Mouse (Mus musculus) thymus, adult 2 months (tissue): Measurements from ENCODE around the gene Kbtbd7. TPM values are rescaled to one million over a fixed set of nuclear protein-coding genes. Genes with fewer than 3 reads are reported as not detected.

Source experiments
- DNase-seq: peaks from one replicate; pipeline ENCODE4 v3.0.0; 2021
- H3K27ac ChIP-seq: fragments of 200-500 bp; 2 replicates; pipeline ENCODE4 v1.5.1; 2012; ENCODE audit warnings: low read length, control low read depth; ENCODE audit not compliant: control insufficient read depth, insufficient read depth
- H3K27me3 ChIP-seq: fragments of 200-500 bp; 2 replicates; pipeline ENCODE4 v1.6.1; 2012; ENCODE audit warnings: mild to moderate bottlenecking, low read length, moderate library complexity, mixed read lengths; ENCODE audit not compliant: control insufficient read depth, insufficient read depth
- H3K36me3 ChIP-seq: fragments of 200-500 bp; 2 replicates; pipeline ENCODE4 v1.6.1; 2012; ENCODE audit warnings: mild to moderate bottlenecking, low read length, moderate library complexity; ENCODE audit not compliant: control insufficient read depth, insufficient read depth
- H3K4me1 ChIP-seq: fragments of 200-500 bp; replicated peaks from 2 replicates; pipeline ENCODE4 v1.6.1; 2012; ENCODE audit warnings: low read length; ENCODE audit not compliant: control insufficient read depth, insufficient read depth
- H3K4me3 ChIP-seq: fragments of 200-500 bp; 2 replicates; pipeline ENCODE4 v1.5.1; 2012; ENCODE audit warnings: mild to moderate bottlenecking, low read length, control low read depth, moderate library complexity; ENCODE audit not compliant: control insufficient read depth, insufficient read depth
- CTCF ChIP-seq: fragments of 200-500 bp; IDR thresholded peaks from 2 replicates; pipeline ENCODE4 v1.5.1; 2012; ENCODE audit warnings: mild to moderate bottlenecking, control low read depth, low read length, moderate library complexity, borderline replicate concordance; ENCODE audit not compliant: control insufficient read depth, poor library complexity, insufficient read depth; ENCODE audit errors: extremely low read depth
- POLR2A ChIP-seq: fragments of 200-500 bp; IDR thresholded peaks from 2 replicates; pipeline ENCODE4 v1.6.1; 2012; ENCODE audit warnings: mild to moderate bottlenecking, low read length, control low read depth, moderate library complexity; ENCODE audit not compliant: control insufficient read depth, poor library complexity, insufficient read depth; ENCODE audit errors: extremely low read depth
- WGBS: fragments of 180-500 bp; shearing (Covaris S2); methylation state at CpG from one replicate; pipeline ENCODE4 v1.1.7; 2018; 5-methylcytosine and 5-hydroxymethylcytosine counted together
- polyA plus RNA-seq: library from polyadenylated mRNA; depleted of rRNA; stranded (reverse); fragments of >200 nt; gene quantifications from 2 replicates; pipeline ENCODE4 v1.2.3, GENCODE M21; 2012; rRNA removed

The Kbtbd7 gene
- polyA plus RNA-seq, 1 experiment: 8.9 TPM

DNA sequence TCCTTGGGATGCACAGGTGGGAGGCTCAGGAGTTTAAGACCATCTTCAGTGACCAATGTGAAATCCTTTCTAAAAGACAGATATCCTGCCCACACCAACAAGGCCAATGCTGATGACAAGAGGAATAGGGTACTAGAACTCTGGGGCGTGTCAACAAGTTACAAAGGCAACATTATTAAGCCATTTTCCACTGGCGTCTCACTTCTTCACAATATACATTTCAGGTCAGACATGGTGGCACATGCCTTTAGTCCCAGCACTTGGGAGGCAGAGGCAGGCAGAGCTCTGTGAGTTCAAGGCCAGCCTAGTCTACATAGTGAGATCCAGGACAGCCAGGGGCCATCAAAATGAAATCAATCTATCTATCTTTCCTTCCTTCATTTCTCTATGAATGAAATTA, 47.1 kb downstream of the Kbtbd7 start:
- Histone ChIP-seq H3K36me3 (peaks cover 56% of the 10 kb centered on the region), H3K4me3 (no peak overlapping the region), H3K27me3 (no peaks in the 10 kb centered on the region), H3K4me1 (no peaks in the 10 kb centered on the region), H3K27ac (no peak overlapping the region)
- DNase-seq: no peak
- TF ChIP-seq CTCF: no peak
- TF ChIP-seq POLR2A: no peak
- WGBS: 99% methylated on average over 2 of the region's 2 CpGs

Other genes with a start within 250 kb of the Kbtbd7 start
- not detected in 2 replicates for gene Zfp957, start 179.1 kb upstream of the Kbtbd7 start, polyA plus RNA-seq
- 880 and 889 TPM in 2 replicates for gene Rgcc, start 124.9 kb upstream of the Kbtbd7 start, polyA plus RNA-seq
- gene Naa16, start 35.7 kb upstream of the Kbtbd7 start, polyA plus RNA-seq: 7.7 and 11.2 TPM in 2 replicates
- gene Mtrf1, start 28.7 kb upstream of the Kbtbd7 start, polyA plus RNA-seq: 1.5 and 1.6 TPM in 2 replicates
- 6.8 and 9.7 TPM in 2 replicates for gene Kbtbd6, start 25.3 kb downstream of the Kbtbd7 start, polyA plus RNA-seq
- 71.4 and 75.9 TPM in 2 replicates for gene Elf1, start 54.7 kb downstream of the Kbtbd7 start, polyA plus RNA-seq
- gene Wbp4, start 55.0 kb downstream of the Kbtbd7 start, polyA plus RNA-seq: 7.3 TPM in 2 replicates
- 6.2 and 10.2 TPM in 2 replicates for gene Sugt1, start 161.2 kb downstream of the Kbtbd7 start, polyA plus RNA-seq
- gene Cnmd, start 235.7 kb downstream of the Kbtbd7 start, polyA plus RNA-seq: 1.2 and 1.4 TPM in 2 replicates